Mouse (Mus musculus) small intestine, adult 2 months (tissue): Measurements from ENCODE around the gene Colq. TPM values are rescaled to one million over a fixed set of nuclear protein-coding genes. Genes with fewer than 3 reads are reported as not detected.

Experiments used
- H3K27ac ChIP-seq: fragments of 200-500 bp; 2 replicates; pipeline ENCODE4 v1.5.1; 2012; ENCODE audit warnings: low read depth, low read length, control low read depth, inconsistent platforms; ENCODE audit not compliant: insufficient read depth
- H3K27me3 ChIP-seq: fragments of 200-500 bp; 2 replicates; pipeline ENCODE4 v1.6.1; 2012; ENCODE audit warnings: mild to moderate bottlenecking, moderate library complexity, low read length, inconsistent platforms; ENCODE audit not compliant: control insufficient read depth, insufficient read depth
- H3K36me3 ChIP-seq: fragments of 200-500 bp; 2 replicates; pipeline ENCODE4 v1.6.1; 2012; ENCODE audit warnings: mild to moderate bottlenecking, low read length, control low read depth, inconsistent platforms; ENCODE audit not compliant: control insufficient read depth, insufficient read depth
- H3K4me1 ChIP-seq: fragments of 200-500 bp; 2 replicates; pipeline ENCODE4 v1.6.1; 2012; ENCODE audit warnings: low read length, inconsistent platforms, mixed read lengths; ENCODE audit not compliant: control insufficient read depth, insufficient read depth, insufficient read length
- H3K4me3 ChIP-seq: fragments of 200-500 bp; 2 replicates; pipeline ENCODE4 v1.5.1; 2012; ENCODE audit warnings: low read depth, mild to moderate bottlenecking, control low read depth, inconsistent platforms, low read length, moderate library complexity
- CTCF ChIP-seq: fragments of 200-500 bp; IDR thresholded peaks from 2 replicates; pipeline ENCODE4 v1.5.1; 2012; ENCODE audit warnings: low read depth, mild to moderate bottlenecking, control low read depth, inconsistent platforms, low read length, moderate library complexity, mixed read lengths; ENCODE audit not compliant: insufficient replicate concordance, insufficient read length; ENCODE audit errors: extremely low read depth
- POLR2A ChIP-seq: fragments of 200-500 bp; IDR thresholded peaks from 2 replicates; pipeline ENCODE4 v1.6.1; 2012; ENCODE audit warnings: low read depth, mild to moderate bottlenecking, control low read depth, inconsistent platforms, low read length, moderate library complexity
- WGBS: fragments of 180-500 bp; shearing (Covaris S2); methylation state at CpG from one replicate; pipeline ENCODE4 v1.1.7; 2018; 5-methylcytosine and 5-hydroxymethylcytosine counted together
- polyA plus RNA-seq: library from polyadenylated mRNA; depleted of rRNA; stranded (reverse); fragments of >200 nt; gene quantifications from 2 replicates; pipeline ENCODE4 v1.2.3, GENCODE M21; 2012

Gene Colq
- polyA plus RNA-seq, 1 experiment, result 0.77 TPM

DNA sequence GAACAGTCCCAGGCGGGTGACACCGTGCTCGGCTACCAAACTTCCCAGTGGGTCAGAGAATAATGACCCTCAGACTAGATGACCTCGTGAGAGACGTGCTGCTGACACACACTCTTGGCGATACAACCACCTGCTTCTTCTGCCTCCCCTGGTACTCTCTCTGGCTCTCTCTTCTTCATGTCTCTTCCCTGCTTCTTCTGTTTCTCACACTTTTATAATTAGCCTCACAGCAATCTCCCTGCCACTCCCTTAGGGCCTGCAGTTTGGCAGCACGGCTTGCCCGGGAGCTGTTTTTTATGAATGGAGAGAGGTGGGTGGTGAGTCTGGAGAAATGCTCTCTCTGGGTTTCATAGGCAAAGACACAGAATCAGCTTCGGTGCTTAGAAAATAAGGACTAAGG lies 15.3 kb downstream of the Colq start:
- Histone ChIP-seq H3K36me3 (no peaks in the 10 kb centered on the region), H3K4me3 (no peak overlapping the region), H3K4me1 (no peaks in the 10 kb centered on the region), H3K27me3 (no peaks in the 10 kb centered on the region), H3K27ac (no peak overlapping the region)
- TF ChIP-seq POLR2A (no peak), CTCF (no peak)
- WGBS, result 68% methylated on average over 9 of the region's 9 CpGs

DNA sequence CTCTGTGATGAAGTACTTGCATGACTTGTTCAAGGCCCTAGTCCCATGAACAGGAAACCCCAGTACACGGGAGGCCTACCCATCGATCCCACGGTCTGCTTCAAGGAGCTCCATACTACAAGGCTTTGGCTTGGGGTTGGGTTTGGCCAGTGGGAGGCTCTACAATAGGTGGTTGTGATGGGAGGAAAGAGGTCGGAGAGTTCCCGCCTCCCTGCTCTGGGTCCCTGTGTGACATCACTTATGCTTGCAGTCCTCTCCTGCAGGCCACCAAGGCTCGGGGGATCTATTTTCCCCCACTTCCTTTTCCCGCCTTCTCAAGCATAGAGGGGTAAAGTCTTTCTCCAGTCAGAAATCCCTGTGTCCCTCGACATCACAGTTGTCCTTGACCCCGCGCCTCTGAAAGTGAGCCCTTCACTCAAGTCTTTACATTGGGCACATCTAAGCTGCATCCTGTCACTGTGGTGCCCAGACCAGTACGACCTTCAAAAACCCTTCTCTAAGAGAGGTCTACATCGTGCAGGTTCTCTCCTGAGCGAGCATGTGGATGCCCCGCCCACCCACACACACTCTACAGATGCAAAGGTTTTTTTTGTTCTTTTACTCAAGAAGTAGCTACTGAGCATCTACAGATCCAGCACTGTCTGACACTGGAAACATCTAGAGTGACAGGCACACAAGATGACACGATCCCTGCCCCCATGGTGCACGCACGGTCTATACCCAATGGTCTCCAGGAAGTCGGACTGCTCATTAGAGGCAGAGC lies 16.1 kb downstream of the Colq start:
- Histone ChIP-seq H3K27me3 (no peaks in the 10 kb centered on the region), H3K27ac (no peak overlapping the region), H3K36me3 (no peaks in the 10 kb centered on the region), H3K4me3 (no peak overlapping the region), H3K4me1 (no peaks in the 10 kb centered on the region)
- 89% methylated on average over 18 of the region's 18 CpGs for WGBS
- TF ChIP-seq CTCF, result no peak
- TF ChIP-seq POLR2A, result no peak

DNA sequence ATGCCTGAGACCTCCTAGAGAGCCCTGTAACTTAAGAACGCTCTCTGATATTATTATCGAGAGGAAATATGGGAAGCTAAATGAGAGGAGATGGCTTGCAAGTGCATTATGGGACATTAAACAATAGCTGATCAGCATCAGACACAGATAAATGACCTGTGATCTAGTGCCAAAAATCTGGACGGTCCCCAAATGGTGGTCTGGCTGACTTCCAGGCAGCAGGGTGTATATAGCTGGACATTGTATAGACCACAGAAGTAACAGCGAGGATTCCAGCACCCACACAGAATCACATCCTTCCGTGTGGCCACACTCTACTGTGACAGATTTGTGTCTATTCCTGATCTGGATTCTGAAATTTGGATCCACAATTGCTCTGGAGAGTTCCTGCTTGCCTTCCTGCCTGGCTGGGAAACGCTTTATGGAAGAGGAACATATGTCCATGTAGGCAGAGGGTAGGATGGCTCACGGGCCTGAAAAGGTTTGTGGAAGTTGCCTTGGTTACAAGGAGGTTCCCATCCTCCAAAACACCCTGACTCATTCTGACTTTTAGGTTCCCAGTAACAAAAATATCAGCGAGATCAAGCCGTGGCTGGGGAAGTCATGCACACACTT lies 18.5 kb downstream of the Colq start:
- H3K27me3 ChIP-seq, result no peaks in the 10 kb centered on the region
- 65% methylated on average over 9 of the region's 9 CpGs for WGBS
- no peaks in the 10 kb centered on the region for H3K36me3 ChIP-seq
- H3K4me3 ChIP-seq, result no peak overlapping the region
- TF ChIP-seq POLR2A (no peak), CTCF (no peak)
- no peaks in the 10 kb centered on the region for H3K4me1 ChIP-seq
- H3K27ac ChIP-seq, result no peak overlapping the region

DNA sequence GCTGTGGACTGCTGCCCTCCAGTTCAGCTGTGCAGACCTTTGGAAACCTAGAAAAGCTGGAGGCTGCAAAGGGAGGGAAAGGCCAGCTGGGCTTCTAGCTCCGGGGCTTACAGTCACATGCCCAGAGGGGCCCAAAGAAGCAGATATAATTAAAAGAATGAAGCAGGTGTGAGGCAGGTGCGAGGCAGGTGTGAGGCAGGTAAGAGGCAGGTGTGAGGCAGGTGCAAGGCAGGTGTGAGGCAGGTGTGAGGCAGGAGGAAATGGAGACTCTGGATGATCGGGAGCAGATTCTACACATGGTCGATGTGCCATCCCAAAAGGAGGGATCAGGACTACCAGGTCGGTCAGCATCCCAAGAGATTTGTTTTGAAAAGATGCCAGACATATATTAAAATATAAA lies 19.7 kb downstream of the Colq start:
- Histone ChIP-seq H3K36me3 (no peaks in the 10 kb centered on the region), H3K4me3 (no peak overlapping the region), H3K4me1 (no peaks in the 10 kb centered on the region), H3K27me3 (no peaks in the 10 kb centered on the region), H3K27ac (no peak overlapping the region)
- no peak for TF ChIP-seq CTCF
- TF ChIP-seq POLR2A, result no peak
- 63% methylated on average over 5 of the region's 5 CpGs for WGBS

DNA sequence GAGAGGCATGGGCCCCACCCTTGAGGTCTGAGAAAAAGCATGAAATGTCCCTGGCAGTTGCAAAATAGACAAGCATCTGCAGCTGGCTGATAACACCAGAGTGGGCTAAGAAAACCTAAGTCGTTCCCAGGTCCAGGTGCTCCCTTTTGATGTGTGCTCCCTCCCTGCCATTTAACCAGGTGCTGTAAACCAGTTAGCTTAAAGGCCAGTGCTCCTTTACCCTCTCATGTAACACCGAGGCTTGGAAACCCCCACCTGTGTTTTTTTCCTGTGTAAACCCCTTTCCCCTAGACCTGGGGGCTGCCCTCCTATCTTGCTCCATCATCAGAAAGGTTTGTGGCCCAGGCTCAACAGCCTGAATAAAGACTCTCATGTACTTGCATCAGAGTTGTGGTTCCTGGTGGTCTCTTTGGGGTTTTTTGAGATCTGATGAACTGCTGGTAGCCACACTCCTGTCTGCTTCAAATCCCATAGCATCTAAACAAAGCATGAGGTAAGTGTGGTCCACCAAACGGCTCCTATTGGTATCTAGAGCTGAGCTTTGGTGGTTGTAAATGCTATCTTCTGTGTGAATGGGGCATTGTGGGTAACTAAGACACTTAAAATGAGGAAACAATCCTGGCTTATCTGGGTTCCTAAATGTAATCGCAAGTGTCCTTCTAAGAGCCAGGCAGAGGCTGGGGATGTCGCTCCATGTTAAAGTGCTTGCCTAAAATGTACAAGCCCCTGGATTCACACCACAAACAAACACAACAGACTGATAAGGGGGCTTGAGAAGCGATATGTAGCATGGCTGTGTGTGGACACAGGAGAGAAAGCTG lies 20.8 kb downstream of the Colq start:
- no peaks in the 10 kb centered on the region for H3K36me3 ChIP-seq
- no peak overlapping the region for H3K4me3 ChIP-seq
- no peaks in the 10 kb centered on the region for H3K4me1 ChIP-seq
- 50% methylated on average over 6 of the region's 6 CpGs for WGBS
- no peak overlapping the region for H3K27ac ChIP-seq
- no peak for TF ChIP-seq POLR2A
- no peak for TF ChIP-seq CTCF
- H3K27me3 ChIP-seq, result no peaks in the 10 kb centered on the region

DNA sequence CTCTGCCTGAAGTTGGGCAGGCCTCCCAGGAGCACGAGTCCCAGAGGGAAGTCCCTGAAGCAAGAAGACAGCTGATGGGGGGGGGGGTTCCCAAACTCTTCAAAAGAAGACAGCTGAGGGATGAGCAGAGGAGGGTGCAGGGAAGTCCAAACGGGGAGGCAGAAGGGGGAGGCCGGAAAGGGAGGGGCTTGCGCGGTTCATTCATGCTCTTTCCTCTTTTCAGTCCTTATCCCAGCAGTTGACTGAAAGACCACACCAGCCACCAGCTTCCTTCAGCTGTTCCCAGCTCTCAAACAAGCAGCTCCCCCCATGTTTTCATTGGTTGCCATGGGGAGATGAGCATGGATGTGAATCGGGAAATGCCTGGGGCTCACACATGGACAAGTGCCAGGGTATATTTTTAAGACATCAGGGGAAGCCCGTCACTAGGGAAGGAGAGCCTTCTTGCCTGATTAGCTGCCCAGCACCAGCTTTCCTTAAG lies 22.0 kb downstream of the Colq start:
- Histone ChIP-seq H3K27ac (no peak overlapping the region), H3K4me1 (no peaks in the 10 kb centered on the region), H3K36me3 (no peaks in the 10 kb centered on the region), H3K27me3 (no peaks in the 10 kb centered on the region), H3K4me3 (no peak overlapping the region)
- 57% methylated on average over 7 of the region's 7 CpGs for WGBS
- no peak for TF ChIP-seq POLR2A
- TF ChIP-seq CTCF, result no peak
